Mouse (Mus musculus): ENCODE data around the gene Fbxl2.

- TF ChIP-seq POLR2A (IDR thresholded peaks at IDR 0.05; ENCODE audit: extremely low read depth, insufficient read depth, low read length) = no peak
- TF ChIP-seq CTCF (IDR thresholded peaks at IDR 0.05; ENCODE audit: extremely low read depth, insufficient read depth, low read length) = peak; percentile 32; the same call in 1 of the 2 replicates
Measured at GRCm38 (mm10) chr9:114040945-114041344, 5.0 kb downstream of the Fbxl2 start.

Data from cortical plate, adult 2 months (tissue).